Mouse (Mus musculus) limb, embryonic 14.5 days (tissue): Measurements from ENCODE around the gene 2310039H08Rik. TPM values are rescaled to one million over a fixed set of nuclear protein-coding genes. Genes with fewer than 3 reads are reported as not detected.

Source experiments
- ATAC-seq: fragments of 200-750 bp; cut with Nextera tagmentation; 2 replicates; pipeline ENCODE4 v1.8.0; 2017; ENCODE audit warnings: low read depth, moderate number of reproducible peaks, moderate TSS enrichment; ENCODE audit not compliant: low FRiP score
- DNase-seq: peaks from one replicate; pipeline ENCODE4 v3.0.0-alpha.2; 2015; ENCODE audit warnings: low spot score
- H3K27ac ChIP-seq: fragments of 300-500 bp; sonication (generic); replicated peaks from 2 replicates; pipeline ENCODE4 v1.5.1; 2014; ENCODE audit warnings: low read depth, mild to moderate bottlenecking, low read length, moderate library complexity, mixed read lengths
- H3K27me3 ChIP-seq: fragments of 300-500 bp; sonication (generic); 2 replicates; pipeline ENCODE4 v1.6.1; 2014; ENCODE audit warnings: low read length, mixed read lengths; ENCODE audit not compliant: control insufficient read depth, insufficient read depth
- H3K36me3 ChIP-seq: fragments of 300-500 bp; sonication (generic); 2 replicates; pipeline ENCODE4 v1.6.1; 2014; ENCODE audit warnings: mild to moderate bottlenecking, low read length, moderate library complexity, mixed read lengths; ENCODE audit not compliant: control insufficient read depth, insufficient read depth
- H3K4me1 ChIP-seq: fragments of 300-500 bp; sonication (generic); 2 replicates; pipeline ENCODE4 v1.6.1; 2014; ENCODE audit warnings: antibody characterized with exemption, low read length, mixed read lengths; ENCODE audit not compliant: control insufficient read depth, insufficient read depth
- H3K4me2 ChIP-seq: fragments of 300-500 bp; sonication (generic); replicated peaks from 2 replicates; pipeline ENCODE4 v1.6.1; 2014; ENCODE audit warnings: low read depth, mild to moderate bottlenecking, low read length, moderate library complexity; ENCODE audit not compliant: severe bottlenecking
- H3K4me3 ChIP-seq: fragments of 300-500 bp; sonication (generic); replicated peaks from 2 replicates; pipeline ENCODE4 v1.5.1; 2014; ENCODE audit warnings: low read length
- H3K9ac ChIP-seq: fragments of 300-500 bp; sonication (generic); 2 replicates; pipeline ENCODE4 v1.6.1; 2014; ENCODE audit warnings: mild to moderate bottlenecking, low read depth, low read length, moderate library complexity; ENCODE audit not compliant: severe bottlenecking
- H3K9me3 ChIP-seq: fragments of 300-500 bp; sonication (generic); 2 replicates; pipeline ENCODE4 v1.6.1; 2016; ENCODE audit warnings: low read length; ENCODE audit not compliant: control insufficient read depth
- POLR2A ChIP-seq: fragments of 200-500 bp; IDR thresholded peaks from 2 replicates; pipeline ENCODE4 v1.8.0; 2012; ENCODE audit warnings: inconsistent platforms, mild to moderate bottlenecking, moderate library complexity, borderline replicate concordance; ENCODE audit not compliant: insufficient read depth, insufficient read length; ENCODE audit errors: extremely low read depth
- WGBS: fragments of 180-500 bp; shearing (Covaris S2); extraction: QIAGEN DNeasy Blood & Tissue Kit; methylation state at CpG from one replicate; pipeline ENCODE4 v1.1.7; 2014; 5-methylcytosine and 5-hydroxymethylcytosine counted together
- polyA plus RNA-seq, 2 experiments: library from polyadenylated mRNA; depleted of rRNA in 1 of 2; stranded (reverse) in 1 of 2; unstranded in 1 of 2; fragments of >200 nt; fragmentation: Nextera tagmentation in 1 of 2; extraction: Ambion mirVana in 1 of 2; gene quantifications; 2 replicates each; pipeline versions ENCODE4 v1.2.1 to v1.2.3; 2012 to 2014

2310039H08Rik gene
- polyA plus RNA-seq, 2 experiments, result 85.4 to 106 TPM

GRCm38 (mm10) chr17:46728021-46728420 lies 44.4 kb upstream of the 2310039H08Rik start:
- peaks cover 33% of the 10 kb centered on the region for H3K36me3 ChIP-seq
- DNase-seq (no peak), ATAC-seq (no peak)
- H3K4me3 ChIP-seq, result no peak overlapping the region
- H3K27ac ChIP-seq, result no peak overlapping the region
- TF ChIP-seq POLR2A, result no peak
- H3K9me3 ChIP-seq, result no peaks in the 10 kb centered on the region
- H3K27me3 ChIP-seq, result no peaks in the 10 kb centered on the region
- no peak overlapping the region for H3K9ac ChIP-seq
- no peak overlapping the region for H3K4me2 ChIP-seq
- no peaks in the 10 kb centered on the region for H3K4me1 ChIP-seq
- WGBS, result 39% methylated on average over 6 of the region's 6 CpGs

GRCm38 (mm10) chr17:46728496-46728895 lies 43.9 kb upstream of the 2310039H08Rik start:
- WGBS, result 49% methylated on average over 11 of the region's 11 CpGs
- Histone ChIP-seq H3K27ac (no peak overlapping the region), H3K9me3 (no peaks in the 10 kb centered on the region), H3K27me3 (no peaks in the 10 kb centered on the region), H3K9ac (0 out of 2 replicates have a peak overlapping the region, but pooled peaks have one; percentile 16), H3K4me2 (peak overlapping the region; percentile 15; the same call in 1 of the 2 replicates), H3K4me3 (no peak overlapping the region), H3K36me3 (peaks cover 28% of the 10 kb centered on the region), H3K4me1 (no peaks in the 10 kb centered on the region)
- ATAC-seq (no peak), DNase-seq (no peak)
- TF ChIP-seq POLR2A, result no peak

DNA sequence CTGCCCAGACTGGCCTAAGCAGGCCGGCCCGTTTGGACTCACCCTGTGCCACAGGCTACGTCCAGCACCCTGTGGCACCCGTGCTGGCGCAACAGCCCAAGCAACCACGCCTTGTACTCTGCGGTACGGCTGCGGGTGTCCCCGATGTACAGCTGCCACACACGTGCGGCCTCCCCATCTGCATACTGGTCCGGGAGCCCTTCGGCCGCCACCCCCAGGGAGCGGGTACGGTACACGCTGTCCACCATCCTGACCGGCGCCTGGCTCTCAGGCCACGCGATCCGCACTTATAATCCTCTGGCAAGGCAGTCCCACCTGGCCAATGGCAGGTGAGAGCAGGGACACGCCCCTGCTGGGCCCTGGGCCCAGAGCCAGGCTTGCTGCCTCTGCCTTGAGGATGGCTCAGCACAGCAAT lies 43.5 kb upstream of the 2310039H08Rik start, which contains the start of gene Gnmt:
Gnmt (minus strand) TSS at position 265 of the 415 bp plus-strand sequence.
- H3K9ac ChIP-seq, result 0 out of 2 replicates have a peak within 1 kb of the TSS, but pooled peaks have one; percentile 16
- no peak for DNase-seq
- H3K4me3 ChIP-seq, result peak within 1 kb of the TSS; percentile 10; the same call in 1 of the 2 replicates
- no peaks in the 10 kb centered on the region for H3K4me1 ChIP-seq
- no peaks in the 10 kb centered on the region for H3K9me3 ChIP-seq
- no peak for TF ChIP-seq POLR2A
- no peak within 1 kb of the TSS for H3K27ac ChIP-seq
- H3K36me3 ChIP-seq, result peaks cover 24% of the 10 kb centered on the region
- H3K27me3 ChIP-seq, result no peaks in the 10 kb centered on the region
- peak within 1 kb of the TSS; percentile 15; the same call in 1 of the 2 replicates for H3K4me2 ChIP-seq
- 13% methylated on average over 24 of the region's 24 CpGs for WGBS
- no peak for ATAC-seq

DNA sequence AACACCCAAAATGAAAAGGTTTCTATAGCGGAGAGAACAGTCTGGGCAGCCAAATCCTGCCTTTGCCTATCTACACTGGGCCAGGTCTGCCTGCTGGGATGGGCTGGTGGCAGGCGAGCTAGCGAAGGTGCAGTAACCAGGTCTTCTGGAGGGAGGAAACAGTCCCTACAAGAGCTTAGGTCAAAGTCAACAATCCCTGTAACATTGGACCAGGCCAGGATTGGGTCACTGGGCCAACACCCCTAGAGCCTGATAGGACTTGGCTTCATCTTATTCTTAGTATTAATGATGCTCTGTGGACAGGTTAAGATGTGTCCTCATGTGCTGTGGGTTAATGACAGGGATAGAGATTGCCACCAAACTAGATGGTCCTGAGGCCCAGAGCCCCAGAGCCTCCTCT lies 38.4 kb upstream of the 2310039H08Rik start:
- H3K27ac ChIP-seq, result no peak overlapping the region
- DNase-seq (no peak), ATAC-seq (no peak)
- no peaks in the 10 kb centered on the region for H3K9me3 ChIP-seq
- 92% methylated on average over 3 of the region's 3 CpGs for WGBS
- H3K36me3 ChIP-seq, result peaks cover 20% of the 10 kb centered on the region
- H3K9ac ChIP-seq, result no peak overlapping the region
- H3K4me1 ChIP-seq, result no peaks in the 10 kb centered on the region
- no peaks in the 10 kb centered on the region for H3K27me3 ChIP-seq
- TF ChIP-seq POLR2A, result no peak
- H3K4me3 ChIP-seq, result no peak overlapping the region
- H3K4me2 ChIP-seq, result no peak overlapping the region

DNA sequence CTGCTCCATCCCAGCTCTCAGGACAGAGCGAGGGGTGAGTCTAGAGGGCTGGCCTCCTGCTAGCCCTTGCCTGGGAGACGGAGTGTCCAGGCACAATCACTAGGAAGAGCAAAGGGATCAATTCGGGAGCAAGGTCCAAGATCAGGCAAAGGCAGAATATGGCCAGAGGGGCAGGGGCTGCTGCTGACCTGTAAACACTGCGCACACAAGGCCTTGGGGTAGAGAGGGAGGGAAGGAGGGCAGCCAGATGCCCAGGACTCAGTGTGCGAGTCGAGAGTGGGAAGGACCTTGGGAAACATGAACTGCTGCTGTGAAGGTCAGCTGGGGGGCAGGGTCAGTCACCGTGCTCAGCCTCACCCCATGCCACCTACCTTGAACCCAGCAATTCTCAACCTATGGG lies 37.1 kb upstream of the 2310039H08Rik start:
- no peak overlapping the region for H3K4me2 ChIP-seq
- DNase-seq, result no peak
- H3K9me3 ChIP-seq, result no peaks in the 10 kb centered on the region
- no peak overlapping the region for H3K9ac ChIP-seq
- H3K4me3 ChIP-seq, result no peak overlapping the region
- H3K4me1 ChIP-seq, result no peaks in the 10 kb centered on the region
- H3K27me3 ChIP-seq, result no peaks in the 10 kb centered on the region
- TF ChIP-seq POLR2A, result no peak
- H3K36me3 ChIP-seq, result peaks cover 20% of the 10 kb centered on the region
- WGBS, result 87% methylated on average over 7 of the region's 7 CpGs
- ATAC-seq, result no peak
- no peak overlapping the region for H3K27ac ChIP-seq

DNA sequence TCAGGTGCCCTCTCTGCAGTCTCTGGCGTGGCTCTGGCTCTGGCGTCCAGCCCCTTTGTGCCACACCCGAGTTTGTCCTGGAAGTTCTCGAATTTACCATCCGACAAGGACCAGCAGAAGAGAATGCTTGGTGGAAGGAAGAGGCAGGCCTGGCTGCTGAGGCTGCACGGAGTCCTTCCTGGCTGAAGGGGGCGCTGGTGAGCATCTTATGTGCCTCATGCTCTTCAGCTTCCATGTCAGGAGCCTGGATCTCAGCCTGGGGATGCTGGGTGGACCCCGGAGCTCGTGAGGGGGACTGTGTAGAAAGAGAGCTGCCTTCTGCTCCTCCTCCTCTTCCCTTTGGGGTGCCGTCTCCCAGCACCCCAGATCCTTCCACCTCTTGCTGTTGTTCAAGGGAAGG lies 36.3 kb upstream of the 2310039H08Rik start:
- no peaks in the 10 kb centered on the region for H3K4me1 ChIP-seq
- H3K9me3 ChIP-seq, result no peaks in the 10 kb centered on the region
- 59% methylated on average over 10 of the region's 10 CpGs for WGBS
- H3K27ac ChIP-seq, result no peak overlapping the region
- no peak overlapping the region for H3K4me2 ChIP-seq
- TF ChIP-seq POLR2A, result no peak
- no peak overlapping the region for H3K4me3 ChIP-seq
- peaks cover 20% of the 10 kb centered on the region for H3K36me3 ChIP-seq
- H3K9ac ChIP-seq, result no peak overlapping the region
- DNase-seq (no peak), ATAC-seq (0 out of 2 replicates have a peak, but pooled peaks have one; percentile 19)
- no peaks in the 10 kb centered on the region for H3K27me3 ChIP-seq
